Mouse (Mus musculus): ENCODE results near the gene Mpz.

DNA sequence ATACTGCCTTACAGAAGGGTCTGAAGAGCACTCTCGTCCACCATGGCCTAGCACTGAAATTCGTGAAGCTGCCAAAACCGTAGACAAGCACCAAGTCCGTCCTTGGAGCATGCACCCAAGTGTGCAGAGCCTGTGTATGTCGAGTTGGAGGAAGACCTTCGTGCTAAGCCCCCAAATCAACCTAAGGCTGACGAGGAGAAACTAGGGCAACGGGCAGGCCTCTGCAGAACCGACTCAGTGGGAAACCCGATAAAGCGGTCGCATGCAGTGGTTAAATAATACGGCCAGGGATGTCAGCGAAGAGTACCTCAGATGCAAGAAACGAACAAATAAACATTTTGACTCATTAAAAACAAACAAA is 39.9 kb upstream of the Mpz start:
- TF ChIP-seq CTCF (IDR thresholded peaks at IDR 0.05; ENCODE audit: low read depth) = no peak
- no peak for TF ChIP-seq EP300 (IDR thresholded peaks at IDR 0.05; ENCODE audit: low read depth)

Measured in liver, postnatal 0 days (tissue).